In the genomic region with DNA sequence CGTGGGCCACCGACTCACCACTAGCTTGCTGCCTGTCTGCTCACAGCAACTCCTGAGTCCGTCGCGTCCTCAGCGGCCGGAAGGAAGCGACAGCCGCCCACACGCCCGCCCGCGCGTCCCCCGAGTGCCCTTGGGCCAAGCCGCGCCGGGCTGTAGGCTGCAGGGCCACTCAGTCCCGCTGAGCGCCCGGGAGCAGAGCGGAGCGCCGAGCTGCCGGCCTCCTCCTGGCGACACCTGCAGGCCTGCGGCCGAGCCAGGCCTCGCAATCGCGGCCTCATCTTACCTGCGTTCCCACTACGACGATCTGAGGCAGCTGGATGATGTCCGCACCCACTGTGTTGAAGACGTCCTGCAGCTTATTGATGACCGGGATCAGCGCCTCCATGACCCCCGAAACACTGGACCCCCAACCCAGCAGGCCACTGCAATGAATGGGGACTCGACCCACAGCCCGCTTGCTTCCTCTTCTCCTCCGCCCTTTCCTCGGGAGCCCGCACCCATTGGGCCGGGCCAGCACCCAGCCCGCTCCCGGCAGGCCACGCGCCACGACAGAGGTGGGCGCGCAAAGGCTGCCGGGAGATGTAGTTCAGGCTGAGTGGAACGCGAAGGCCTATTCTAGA, we compare ENCODE assay signal across 8 mouse cellular contexts. TPM values are rescaled to one million over a fixed set of nuclear protein-coding genes. Genes with fewer than 3 reads are reported as not detected.
DNase-seq lines count a peak whose midpoint lies in the region; ATAC-seq and TF ChIP-seq lines count a peak whose summit lies in the region.

A gene (minus strand): TSS at position 479 of the 620 bp plus-strand sequence.

- no peak for TF ChIP-seq CTCF in E14TG2a.4 (conservative IDR thresholded peaks at IDR 0.05; ENCODE audit: low read length)
- peak; percentile 31; the same call in 1 of the 2 replicates for TF ChIP-seq CTCF in heart, postnatal 0 days (IDR thresholded peaks at IDR 0.05; ENCODE audit: low read depth)
- TF ChIP-seq CTCF in testis, adult 2 months (IDR thresholded peaks at IDR 0.05; ENCODE audit: control insufficient read depth, insufficient read depth, insufficient replicate concordance, low read depth, low read length), result no peak

- H3K27me3 ChIP-seq in E14TG2a.4 (ENCODE audit: insufficient read depth, low read length), result no peaks in the 10 kb centered on the region
- H3K27me3 ChIP-seq in forebrain, embryonic 12.5 days, result no peaks in the 10 kb centered on the region
- H3K27me3 ChIP-seq in heart, postnatal 0 days (ENCODE audit: control insufficient read depth, insufficient read depth, low read length), result no peaks in the 10 kb centered on the region
- H3K27me3 ChIP-seq in liver, embryonic 16.5 days (ENCODE audit: control insufficient read depth, insufficient read depth, low read depth, low read length), result no peaks in the 10 kb centered on the region
- no peaks in the 10 kb centered on the region for H3K27me3 ChIP-seq in neural tube, embryonic 13.5 days
- H3K27me3 ChIP-seq in testis, adult 2 months (ENCODE audit: control insufficient read depth, insufficient read depth, low read length), result no peaks in the 10 kb centered on the region

- TF ChIP-seq POLR2A in testis, adult 2 months (IDR thresholded peaks at IDR 0.05; ENCODE audit: control insufficient read depth, low read depth, low read length), result peak; percentile 73

- H3K9ac ChIP-seq in forebrain, embryonic 12.5 days, result peak within 1 kb of the TSS; percentile 87
- peak within 1 kb of the TSS; percentile 75 for H3K9ac ChIP-seq in heart, postnatal 0 days (replicated peaks; ENCODE audit: low read depth, low read length)
- peak within 1 kb of the TSS; percentile 93 for H3K9ac ChIP-seq in liver, embryonic 16.5 days (ENCODE audit: low read depth, low read length)
- peak within 1 kb of the TSS; percentile 96 for H3K9ac ChIP-seq in neural tube, embryonic 13.5 days

- peak within 1 kb of the TSS; percentile 88 for H3K27ac ChIP-seq in forebrain, embryonic 12.5 days
- H3K27ac ChIP-seq in heart, postnatal 0 days (ENCODE audit: low read depth), result peak within 1 kb of the TSS; percentile 94
- H3K27ac ChIP-seq in liver, embryonic 16.5 days (ENCODE audit: low read length), result peak within 1 kb of the TSS; percentile 95
- H3K27ac ChIP-seq in neural tube, embryonic 13.5 days (replicated peaks), result peak within 1 kb of the TSS; percentile 93
- H3K27ac ChIP-seq in testis, adult 2 months (ENCODE audit: control insufficient read depth, insufficient read depth, low read depth, low read length), result peak within 1 kb of the TSS; percentile 82

- H3K36me3 ChIP-seq in E14TG2a.4 (ENCODE audit: insufficient read depth, low read length), result peaks cover 2% of the 10 kb centered on the region; the same call in 1 of the 2 replicates
- H3K36me3 ChIP-seq in forebrain, embryonic 12.5 days (replicated peaks), result 0 out of 2 replicates have a peak, but pooled peaks cover under 1% of the 10 kb centered on the region
- 0 out of 2 replicates have a peak, but pooled peaks cover 2% of the 10 kb centered on the region for H3K36me3 ChIP-seq in heart, postnatal 0 days (replicated peaks; ENCODE audit: control insufficient read depth, insufficient read depth, low read length)
- no peaks in the 10 kb centered on the region for H3K36me3 ChIP-seq in liver, embryonic 16.5 days (ENCODE audit: control insufficient read depth, insufficient read depth)
- no peaks in the 10 kb centered on the region for H3K36me3 ChIP-seq in neural tube, embryonic 13.5 days
- no peaks in the 10 kb centered on the region for H3K36me3 ChIP-seq in testis, adult 2 months (ENCODE audit: control insufficient read depth, insufficient read depth, low read length)

- DNase-seq in c-Kit-positive CD71-positive TER-119-positive erythroid progenitor cells, embryonic 14.5 days (ENCODE audit: low spot score), result peak; percentile 86
- DNase-seq in heart, postnatal 0 days (ENCODE audit: low spot score), result peak; percentile 88
- peak; percentile 96 for DNase-seq in kidney, postnatal 4 days

- TF ChIP-seq EP300 in heart, postnatal 0 days (IDR thresholded peaks at IDR 0.05; ENCODE audit: low read depth), result 0 out of 2 replicates have a peak, but pooled peaks have one; percentile 25

- peak; percentile 99 for ATAC-seq in forebrain, embryonic 12.5 days (ENCODE audit: low FRiP score)
- ATAC-seq in heart, postnatal 0 days (ENCODE audit: insufficient read depth, low read depth), result peak; percentile 98
- ATAC-seq in liver, embryonic 16.5 days (ENCODE audit: low read depth), result peak; percentile 99
- peak; percentile 100 for ATAC-seq in neural tube, embryonic 13.5 days (ENCODE audit: low read depth)

- H3K4me2 ChIP-seq in forebrain, embryonic 12.5 days, result peak within 1 kb of the TSS; percentile 60
- H3K4me2 ChIP-seq in heart, postnatal 0 days (ENCODE audit: low read depth, low read length), result peak within 1 kb of the TSS; percentile 84
- peak within 1 kb of the TSS; percentile 76 for H3K4me2 ChIP-seq in liver, embryonic 16.5 days (ENCODE audit: low read depth, low read length)
- H3K4me2 ChIP-seq in neural tube, embryonic 13.5 days, result peak within 1 kb of the TSS; percentile 73

- WGBS in forebrain, embryonic 12.5 days, result under 1% methylated on average over 55 of the region's 55 CpGs
- 2% methylated on average over 55 of the region's 55 CpGs for WGBS in heart, postnatal 0 days
- WGBS in liver, embryonic 16.5 days (ENCODE audit: insufficient replicate concordance), result under 1% methylated on average over 55 of the region's 55 CpGs
- WGBS in neural tube, embryonic 13.5 days, result under 1% methylated on average over 55 of the region's 55 CpGs

- peak within 1 kb of the TSS; percentile 97 for H3K4me3 ChIP-seq in E14TG2a.4 (replicated peaks; ENCODE audit: low read length)
- peak within 1 kb of the TSS; percentile 80 for H3K4me3 ChIP-seq in forebrain, embryonic 12.5 days (replicated peaks)
- peak within 1 kb of the TSS; percentile 72 for H3K4me3 ChIP-seq in heart, postnatal 0 days (ENCODE audit: low read depth, low read length)
- H3K4me3 ChIP-seq in liver, embryonic 16.5 days (ENCODE audit: low read depth, low read length), result peak within 1 kb of the TSS; percentile 92
- peak within 1 kb of the TSS; percentile 99 for H3K4me3 ChIP-seq in neural tube, embryonic 13.5 days
- H3K4me3 ChIP-seq in testis, adult 2 months (ENCODE audit: control insufficient read depth, low read depth, low read length), result peak within 1 kb of the TSS; percentile 94

- no peaks in the 10 kb centered on the region for H3K9me3 ChIP-seq in E14TG2a.4 (ENCODE audit: low read length)
- H3K9me3 ChIP-seq in forebrain, embryonic 12.5 days, result no peaks in the 10 kb centered on the region
- no peaks in the 10 kb centered on the region for H3K9me3 ChIP-seq in heart, postnatal 0 days (replicated peaks; ENCODE audit: control insufficient read depth, low read length)
- no peaks in the 10 kb centered on the region for H3K9me3 ChIP-seq in liver, embryonic 16.5 days (replicated peaks; ENCODE audit: control insufficient read depth, low read length)
- no peaks in the 10 kb centered on the region for H3K9me3 ChIP-seq in neural tube, embryonic 13.5 days

- peaks cover 16% of the 10 kb centered on the region for H3K4me1 ChIP-seq in E14TG2a.4 (replicated peaks; ENCODE audit: low read depth, low read length)
- peaks cover 6% of the 10 kb centered on the region for H3K4me1 ChIP-seq in forebrain, embryonic 12.5 days
- peaks cover 11% of the 10 kb centered on the region for H3K4me1 ChIP-seq in heart, postnatal 0 days (ENCODE audit: control insufficient read depth, insufficient read depth)
- H3K4me1 ChIP-seq in liver, embryonic 16.5 days (ENCODE audit: control insufficient read depth, low read depth, low read length), result peaks cover 7% of the 10 kb centered on the region
- H3K4me1 ChIP-seq in neural tube, embryonic 13.5 days (replicated peaks), result peaks cover 18% of the 10 kb centered on the region
- peaks cover 2% of the 10 kb centered on the region for H3K4me1 ChIP-seq in testis, adult 2 months (ENCODE audit: control insufficient read depth, insufficient read depth, low read length)

RNA-seq across cellular contexts. Expression of the gene that starts here (rescaled TPM):
- 77.8 and 80.5 TPM in 2 replicates for polyA plus RNA-seq in forebrain, embryonic 12.5 days (2016; fragmentation: Nextera tagmentation; extraction: Ambion mirVana)
- 49.6 and 55.3 TPM in 2 replicates for total RNA-seq in heart, postnatal 0 days (2014; rRNA removed; ENCODE audit: low replicate concordance)
- polyA plus RNA-seq in heart, postnatal 0 days (2015; fragmentation: Nextera tagmentation; extraction: Ambion mirVana), result 64.6 and 66.1 TPM in 2 replicates
- 20.6 and 21.0 TPM in 2 replicates for polyA plus RNA-seq in liver, embryonic 16.5 days (2015; fragmentation: Nextera tagmentation; extraction: Ambion mirVana)
- polyA plus RNA-seq in neural tube, embryonic 13.5 days (2015; fragmentation: Nextera tagmentation; extraction: Ambion mirVana), result 87.7 and 90.0 TPM in 2 replicates
- 24.2 and 31.4 TPM in 2 replicates for polyA plus RNA-seq in testis, adult 2 months (2012; rRNA removed)

Comparison
In these comparisons a context has a peak if more than half of its experiments do, and no peak if none do; other contexts are left out.
1. Peak in every context shown above with its lines: DNase-seq, ATAC-seq, H3K4me3 ChIP-seq and H3K27ac ChIP-seq.